Mouse (Mus musculus): ENCODE measurements at regions not wholly inside any gene's neighbourhood (a gene's known extent, or its start where the extent isn't known, plus 50 kb on each side); places are given as distances from the start of the nearest gene placed in this dataset.

DNA sequence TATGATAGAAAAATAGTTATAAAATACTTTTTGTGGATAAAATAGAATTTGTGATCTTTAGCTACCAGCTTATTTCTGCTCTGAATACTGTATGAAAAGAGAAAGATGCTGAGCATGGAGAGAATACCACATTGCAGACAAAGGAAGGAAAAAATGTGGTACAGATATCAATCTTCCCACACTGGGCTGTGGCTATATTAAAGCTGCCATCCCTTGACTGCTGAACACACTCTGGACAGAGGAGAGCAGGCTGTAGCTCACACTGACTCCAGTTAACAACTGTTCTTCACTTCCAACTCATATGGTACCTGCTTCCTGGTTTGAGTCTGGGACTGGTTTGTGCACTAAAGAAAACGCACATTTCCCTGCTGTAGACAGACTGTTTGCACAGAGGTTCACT, 76.7 kb upstream of the Try4 start:
- Histone ChIP-seq H3K9me3 (ENCODE audit: control insufficient read depth, low read length) (no peaks in the 10 kb centered on the region), H3K27me3 (ENCODE audit: control insufficient read depth, insufficient read depth, low read length) (no peaks in the 10 kb centered on the region), H3K4me1 (replicated peaks; ENCODE audit: control insufficient read depth, insufficient read depth, low read length) (no peaks in the 10 kb centered on the region), H3K9ac (no peak overlapping the region), H3K4me3 (replicated peaks; ENCODE audit: low read length) (no peak overlapping the region), H3K4me2 (replicated peaks) (no peak overlapping the region), H3K27ac (no peak overlapping the region), H3K36me3 (replicated peaks; ENCODE audit: control insufficient read depth, insufficient read depth) (no peaks in the 10 kb centered on the region)
- ATAC-seq (ENCODE audit: low FRiP score) (no peak), DNase-seq (ENCODE audit: low spot score) (no peak)
- WGBS, result 81% methylated on average over 1 of the region's 1 CpGs

DNA sequence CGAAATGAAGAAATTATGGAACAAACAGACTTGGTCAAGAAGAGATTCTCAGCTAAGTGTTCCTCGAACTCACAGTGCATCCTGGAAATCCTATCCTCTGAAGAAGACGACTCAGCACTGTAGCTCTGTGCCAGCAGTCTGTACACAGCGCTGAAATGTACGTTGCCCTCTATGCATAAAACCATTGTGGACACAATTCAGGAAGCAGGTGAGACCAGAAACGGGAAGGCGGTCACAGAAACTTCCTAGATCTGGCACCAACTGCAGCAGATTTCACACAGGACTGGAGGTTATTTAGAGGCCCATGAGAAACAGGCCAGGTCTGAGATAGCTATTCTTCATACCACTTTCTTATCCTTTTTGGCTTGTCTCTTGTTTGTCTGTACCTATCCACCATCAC, 83.7 kb upstream of the Try4 start:
- no peak overlapping the region for H3K4me3 ChIP-seq (replicated peaks; ENCODE audit: low read length)
- no peak overlapping the region for H3K9ac ChIP-seq
- 87% methylated on average over 7 of the region's 7 CpGs for WGBS
- H3K4me2 ChIP-seq (replicated peaks), result no peak overlapping the region
- H3K4me1 ChIP-seq (replicated peaks; ENCODE audit: control insufficient read depth, insufficient read depth, low read length), result no peaks in the 10 kb centered on the region
- no peak overlapping the region for H3K27ac ChIP-seq
- H3K36me3 ChIP-seq (replicated peaks; ENCODE audit: control insufficient read depth, insufficient read depth), result no peaks in the 10 kb centered on the region
- ATAC-seq (ENCODE audit: low FRiP score), result no peak
- no peaks in the 10 kb centered on the region for H3K9me3 ChIP-seq (ENCODE audit: control insufficient read depth, low read length)
- DNase-seq (ENCODE audit: low spot score), result no peak
- no peaks in the 10 kb centered on the region for H3K27me3 ChIP-seq (ENCODE audit: control insufficient read depth, insufficient read depth, low read length)

DNA sequence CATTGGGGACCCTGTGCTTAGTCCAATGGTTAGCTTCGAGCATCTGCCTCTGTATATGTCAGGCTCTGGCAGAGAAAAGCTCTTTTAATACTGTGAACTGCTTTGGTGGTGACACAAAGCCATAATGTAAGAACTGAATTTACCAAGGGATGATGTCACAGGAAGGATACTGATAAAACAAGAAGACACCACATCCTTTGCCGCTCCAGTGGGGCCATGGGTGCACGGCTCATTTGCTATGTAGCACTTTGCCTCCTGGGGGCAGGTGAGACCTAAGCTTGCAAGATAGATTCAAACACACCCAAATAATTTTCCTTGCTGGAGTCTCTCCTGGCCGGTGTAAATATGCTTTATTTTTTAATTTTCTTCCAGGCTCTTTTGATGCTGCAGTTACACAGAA, 86.2 kb upstream of the Try4 start:
- Histone ChIP-seq H3K36me3 (replicated peaks; ENCODE audit: control insufficient read depth, insufficient read depth) (no peaks in the 10 kb centered on the region), H3K27ac (no peak overlapping the region), H3K9ac (no peak overlapping the region), H3K9me3 (ENCODE audit: control insufficient read depth, low read length) (no peaks in the 10 kb centered on the region), H3K4me1 (replicated peaks; ENCODE audit: control insufficient read depth, insufficient read depth, low read length) (no peaks in the 10 kb centered on the region), H3K4me2 (replicated peaks) (no peak overlapping the region), H3K4me3 (replicated peaks; ENCODE audit: low read length) (no peak overlapping the region), H3K27me3 (ENCODE audit: control insufficient read depth, insufficient read depth, low read length) (no peaks in the 10 kb centered on the region)
- DNase-seq (ENCODE audit: low spot score) (no peak), ATAC-seq (ENCODE audit: low FRiP score) (no peak)
- 92% methylated on average over 4 of the region's 4 CpGs for WGBS

- no peak for ATAC-seq (ENCODE audit: low FRiP score)
- Histone ChIP-seq H3K4me1 (replicated peaks; ENCODE audit: control insufficient read depth, insufficient read depth, low read length) (no peaks in the 10 kb centered on the region), H3K4me2 (replicated peaks) (no peak overlapping the region), H3K4me3 (replicated peaks; ENCODE audit: low read length) (no peak overlapping the region), H3K36me3 (replicated peaks; ENCODE audit: control insufficient read depth, insufficient read depth) (no peaks in the 10 kb centered on the region), H3K27me3 (ENCODE audit: control insufficient read depth, insufficient read depth, low read length) (no peaks in the 10 kb centered on the region), H3K9me3 (ENCODE audit: control insufficient read depth, low read length) (no peaks in the 10 kb centered on the region), H3K9ac (no peak overlapping the region), H3K27ac (no peak overlapping the region)
- DNase-seq (ENCODE audit: low spot score), result no peak
- 77% methylated on average over 4 of the region's 4 CpGs for WGBS
These were observed 96.2 kb upstream of the Try4 start for GRCm38 (mm10) chr6:41205864-41206263.

DNA sequence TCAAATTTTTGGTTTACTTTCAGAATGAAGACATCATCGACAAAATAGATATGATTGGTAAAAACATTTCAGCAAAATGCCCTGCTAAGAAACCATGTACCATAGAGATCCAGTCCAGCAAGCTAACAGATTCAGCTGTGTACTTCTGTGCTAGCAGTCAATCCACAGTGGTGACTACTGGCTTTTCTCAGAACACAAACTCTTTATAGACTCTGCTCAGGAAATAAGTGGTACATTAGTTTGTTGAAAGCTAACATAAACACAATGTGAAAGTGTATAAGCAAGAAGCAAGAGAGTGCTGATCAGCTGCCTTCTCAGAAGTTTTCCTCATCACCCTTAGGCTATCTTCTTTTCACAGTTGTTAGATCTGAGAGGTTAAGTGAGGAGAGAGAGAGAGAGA, 99.2 kb upstream of the Try4 start:
- no peak for ATAC-seq (ENCODE audit: low FRiP score)
- Histone ChIP-seq H3K4me3 (replicated peaks; ENCODE audit: low read length) (no peak overlapping the region), H3K4me2 (replicated peaks) (no peak overlapping the region), H3K27me3 (ENCODE audit: control insufficient read depth, insufficient read depth, low read length) (no peaks in the 10 kb centered on the region), H3K36me3 (replicated peaks; ENCODE audit: control insufficient read depth, insufficient read depth) (no peaks in the 10 kb centered on the region), H3K27ac (no peak overlapping the region), H3K9ac (no peak overlapping the region), H3K9me3 (ENCODE audit: control insufficient read depth, low read length) (no peaks in the 10 kb centered on the region), H3K4me1 (replicated peaks; ENCODE audit: control insufficient read depth, insufficient read depth, low read length) (no peaks in the 10 kb centered on the region)
- 85% methylated on average over 1 of the region's 1 CpGs for WGBS
- DNase-seq (ENCODE audit: low spot score), result no peak

GRCm38 (mm10) chr6:41202302-41202701, 99.8 kb upstream of the Try4 start:
- ATAC-seq (ENCODE audit: low FRiP score) (no peak), DNase-seq (ENCODE audit: low spot score) (no peak)
- no peaks in the 10 kb centered on the region for H3K9me3 ChIP-seq (ENCODE audit: control insufficient read depth, low read length)
- H3K27me3 ChIP-seq (ENCODE audit: control insufficient read depth, insufficient read depth, low read length), result no peaks in the 10 kb centered on the region
- H3K36me3 ChIP-seq (replicated peaks; ENCODE audit: control insufficient read depth, insufficient read depth), result no peaks in the 10 kb centered on the region
- no peak overlapping the region for H3K9ac ChIP-seq
- H3K4me1 ChIP-seq (replicated peaks; ENCODE audit: control insufficient read depth, insufficient read depth, low read length), result no peaks in the 10 kb centered on the region
- no peak overlapping the region for H3K4me3 ChIP-seq (replicated peaks; ENCODE audit: low read length)
- 83% methylated on average over 2 of the region's 2 CpGs for WGBS
- H3K27ac ChIP-seq, result no peak overlapping the region
- no peak overlapping the region for H3K4me2 ChIP-seq (replicated peaks)

- ATAC-seq (ENCODE audit: low FRiP score) (no peak), DNase-seq (ENCODE audit: low spot score) (peak; percentile 28)
- Histone ChIP-seq H3K27ac (no peak overlapping the region), H3K4me1 (replicated peaks; ENCODE audit: control insufficient read depth, insufficient read depth, low read length) (no peaks in the 10 kb centered on the region), H3K27me3 (ENCODE audit: control insufficient read depth, insufficient read depth, low read length) (no peaks in the 10 kb centered on the region), H3K4me3 (replicated peaks; ENCODE audit: low read length) (no peak overlapping the region), H3K4me2 (replicated peaks) (no peak overlapping the region), H3K9ac (no peak overlapping the region), H3K9me3 (ENCODE audit: control insufficient read depth, low read length) (no peaks in the 10 kb centered on the region), H3K36me3 (replicated peaks; ENCODE audit: control insufficient read depth, insufficient read depth) (no peaks in the 10 kb centered on the region)
- WGBS, result 47% methylated on average over 1 of the region's 1 CpGs
These were observed 107.6 kb upstream of the Try4 start for GRCm38 (mm10) chr6:41194464-41194863.

GRCm38 (mm10) chr6:41191734-41192326, 110.2 kb upstream of the Try4 start:
- no peak for ATAC-seq (ENCODE audit: low FRiP score)
- Histone ChIP-seq H3K4me3 (replicated peaks; ENCODE audit: low read length) (no peak overlapping the region), H3K36me3 (replicated peaks; ENCODE audit: control insufficient read depth, insufficient read depth) (no peaks in the 10 kb centered on the region), H3K9me3 (ENCODE audit: control insufficient read depth, low read length) (no peaks in the 10 kb centered on the region), H3K4me2 (replicated peaks) (no peak overlapping the region), H3K27me3 (ENCODE audit: control insufficient read depth, insufficient read depth, low read length) (no peaks in the 10 kb centered on the region), H3K4me1 (replicated peaks; ENCODE audit: control insufficient read depth, insufficient read depth, low read length) (no peaks in the 10 kb centered on the region), H3K27ac (no peak overlapping the region), H3K9ac (no peak overlapping the region)
- DNase-seq (ENCODE audit: low spot score), result no peak
- WGBS, result 92% methylated on average over 1 of the region's 1 CpGs

GRCm38 (mm10) chr6:41188910-41189309, 113.2 kb upstream of the Try4 start:
- Histone ChIP-seq H3K4me1 (replicated peaks; ENCODE audit: control insufficient read depth, insufficient read depth, low read length) (no peaks in the 10 kb centered on the region), H3K27me3 (ENCODE audit: control insufficient read depth, insufficient read depth, low read length) (no peaks in the 10 kb centered on the region), H3K36me3 (replicated peaks; ENCODE audit: control insufficient read depth, insufficient read depth) (no peaks in the 10 kb centered on the region), H3K27ac (no peak overlapping the region), H3K4me3 (replicated peaks; ENCODE audit: low read length) (no peak overlapping the region), H3K4me2 (replicated peaks) (no peak overlapping the region), H3K9ac (no peak overlapping the region), H3K9me3 (ENCODE audit: control insufficient read depth, low read length) (no peaks in the 10 kb centered on the region)
- no peak for ATAC-seq (ENCODE audit: low FRiP score)
- whole genome bisulfite sequencing, result 73% methylated on average over 2 of the region's 2 CpGs
- DNase-seq (ENCODE audit: low spot score), result no peak

GRCm38 (mm10) chr6:41187966-41188365, 114.1 kb upstream of the Try4 start:
- 85% methylated on average over 1 of the region's 1 CpGs for WGBS
- Histone ChIP-seq H3K36me3 (replicated peaks; ENCODE audit: control insufficient read depth, insufficient read depth) (no peaks in the 10 kb centered on the region), H3K4me3 (replicated peaks; ENCODE audit: low read length) (no peak overlapping the region), H3K9me3 (ENCODE audit: control insufficient read depth, low read length) (no peaks in the 10 kb centered on the region), H3K4me1 (replicated peaks; ENCODE audit: control insufficient read depth, insufficient read depth, low read length) (no peaks in the 10 kb centered on the region), H3K27ac (no peak overlapping the region), H3K9ac (no peak overlapping the region), H3K4me2 (replicated peaks) (no peak overlapping the region), H3K27me3 (ENCODE audit: control insufficient read depth, insufficient read depth, low read length) (no peaks in the 10 kb centered on the region)
- ATAC-seq (ENCODE audit: low FRiP score) (no peak), DNase-seq (ENCODE audit: low spot score) (no peak)
